Mouse (Mus musculus): ENCODE results near the gene Gm28729.

GRCm38 (mm10) chr9:96526011-96526410 lies 947 bp upstream of the Gm28729 start:
- no peak for TF ChIP-seq CTCF (IDR thresholded peaks at IDR 0.05; ENCODE audit: low read depth)
- TF ChIP-seq EP300 (IDR thresholded peaks at IDR 0.05; ENCODE audit: low read depth), result no peak
